Comparison of ENCODE assay signal across 16 mouse cellular contexts in the genomic region with DNA sequence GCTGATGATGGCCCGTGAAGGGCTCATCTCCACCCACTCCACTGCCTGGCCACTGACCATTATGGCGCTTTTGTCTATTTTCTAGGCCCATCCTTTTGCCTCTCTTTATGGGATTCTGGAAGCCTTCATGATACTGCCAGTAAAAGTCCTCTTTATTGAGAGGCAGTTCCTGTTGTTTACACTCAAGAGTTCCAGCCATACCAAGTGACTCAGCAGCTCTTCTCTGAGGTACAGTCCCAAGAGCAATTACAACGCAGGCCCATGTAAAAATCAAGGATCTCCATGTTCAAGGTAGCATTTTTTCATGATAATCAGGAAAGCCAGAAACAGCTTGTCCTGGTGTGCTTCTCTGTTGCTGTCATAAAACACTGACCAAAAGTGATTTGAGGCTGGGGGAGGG.
"Had no signal": no experiment of that assay in that cellular context is flagged by ENCODE, and none has a peak within 500 bp of the region (broad histone marks: within the 10 kb centered on the region; RNA-seq: fewer than 3 reads in every experiment).

No protein-coding gene starts in this region.

- H3K27me3 ChIP-seq: liver, embryonic 13.5 days; liver, embryonic 15.5 days; midbrain, embryonic 13.5 days; midbrain, embryonic 15.5 days; stomach, embryonic 15.5 days had no signal

- H3K9me3 ChIP-seq: liver, embryonic 13.5 days; liver, embryonic 15.5 days; megakaryocyte, embryonic 14.5 days; midbrain, embryonic 13.5 days; midbrain, embryonic 15.5 days; neural tube, embryonic 12.5 days; stomach, embryonic 15.5 days had no signal

- DNase-seq: liver, embryonic 13.5 days; liver, postnatal 0 days; lung, embryonic 14.5 days; lung, postnatal 14 days; right cerebral cortex, postnatal 14 days; thymus, adult 2 months; thymus, postnatal 25 days; thymus, postnatal 4 days had no signal

- H3K4me2 ChIP-seq: liver, embryonic 13.5 days; liver, embryonic 15.5 days; lung, embryonic 14.5 days; midbrain, embryonic 13.5 days; midbrain, embryonic 15.5 days; neural tube, embryonic 12.5 days; stomach, embryonic 15.5 days had no signal

- H3K27ac ChIP-seq: liver, embryonic 13.5 days; liver, embryonic 15.5 days; macrophage; midbrain, embryonic 13.5 days; midbrain, embryonic 15.5 days; neural tube, embryonic 12.5 days; stomach, embryonic 15.5 days; stomach, postnatal 0 days had no signal

- ATAC-seq: liver, postnatal 0 days; midbrain, embryonic 13.5 days; midbrain, embryonic 15.5 days had no signal

- H3K4me3 ChIP-seq: liver, embryonic 13.5 days; liver, embryonic 15.5 days; megakaryocyte, embryonic 14.5 days; midbrain, embryonic 13.5 days; midbrain, embryonic 15.5 days; neural tube, embryonic 12.5 days; stomach, embryonic 15.5 days had no signal

- H3K9ac ChIP-seq: liver, embryonic 13.5 days; liver, embryonic 15.5 days; liver, postnatal 0 days; lung, embryonic 14.5 days; midbrain, embryonic 13.5 days; midbrain, embryonic 15.5 days; neural tube, embryonic 12.5 days; stomach, embryonic 15.5 days had no signal

- H3K36me3 ChIP-seq: liver, embryonic 13.5 days; liver, embryonic 15.5 days; midbrain, embryonic 13.5 days; midbrain, embryonic 15.5 days; neural tube, embryonic 12.5 days; stomach, embryonic 15.5 days had no signal
